Mouse (Mus musculus): Measurements from ENCODE around the gene Gm36079.
"Not testable (repeated sequence)": the region's sequence is repeated elsewhere in the genome, so short reads cannot be mapped to it uniquely, and the experiment has no call there.

The Gm36079 gene

DNA sequence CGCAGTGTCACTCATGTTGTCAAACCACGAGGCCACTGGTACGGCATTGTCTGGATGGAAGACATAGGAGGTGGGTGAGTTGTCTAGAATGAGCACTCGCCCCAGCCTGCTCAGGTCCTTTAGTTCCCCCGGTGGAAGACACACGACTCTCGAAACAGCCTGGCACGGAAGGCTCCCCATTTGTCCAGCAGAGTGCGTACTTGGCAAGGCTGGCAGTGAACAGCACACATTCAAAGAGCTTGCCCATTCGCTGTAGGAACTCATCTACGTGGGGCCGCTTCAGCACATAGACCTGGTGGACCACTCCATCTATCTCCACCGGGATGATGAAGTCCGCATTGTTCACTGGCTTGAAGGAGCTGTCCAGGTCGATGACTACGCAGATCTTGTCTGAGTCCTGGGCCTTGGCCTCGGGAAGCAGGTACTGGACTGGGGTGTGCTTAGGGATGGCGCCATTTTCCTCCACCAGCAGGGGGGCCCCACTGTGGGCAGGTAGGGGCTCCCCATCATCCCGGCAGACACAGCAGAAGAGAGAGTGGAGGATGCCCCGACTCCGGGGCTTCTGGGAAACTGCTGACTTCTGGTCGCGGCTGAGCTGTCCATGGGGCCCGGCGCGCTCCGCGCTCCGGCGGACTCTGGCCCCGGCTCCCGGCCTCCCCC is 11.3 kb downstream of the Gm36079 start:
- DNase-seq (ENCODE audit: inconsistent ontology term) = not testable (repeated sequence)

GRCm38 (mm10) chr13:120013962-120014361 is 12.8 kb downstream of the Gm36079 start:
- DNase-seq (ENCODE audit: inconsistent ontology term) = not testable (repeated sequence)

- DNase-seq (ENCODE audit: inconsistent ontology term) = not testable (repeated sequence)
These were observed 13.3 kb downstream of the Gm36079 start for GRCm38 (mm10) chr13:120013544-120013943.

DNA sequence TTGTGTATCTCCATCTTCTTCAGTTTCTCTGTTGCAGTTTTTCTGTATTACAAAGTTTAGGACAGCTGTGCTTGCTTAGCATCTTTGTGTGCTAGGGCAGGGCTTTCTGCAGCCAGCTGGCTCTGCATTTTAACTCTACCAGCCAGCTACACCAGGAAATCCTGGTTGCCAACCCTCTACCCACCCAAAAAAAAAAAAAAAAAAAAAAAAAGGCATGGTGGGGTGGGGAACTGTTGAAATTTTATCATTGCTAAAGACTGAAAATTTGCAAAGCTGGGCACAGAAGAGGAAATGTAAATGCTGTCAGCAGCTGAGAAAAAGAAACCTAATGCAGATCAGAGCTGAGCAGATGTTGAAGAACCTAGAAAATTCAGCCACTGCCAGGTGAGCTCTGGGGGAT is 16.7 kb downstream of the Gm36079 start:
- DNase-seq (ENCODE audit: inconsistent ontology term) = not testable (repeated sequence)

DNA sequence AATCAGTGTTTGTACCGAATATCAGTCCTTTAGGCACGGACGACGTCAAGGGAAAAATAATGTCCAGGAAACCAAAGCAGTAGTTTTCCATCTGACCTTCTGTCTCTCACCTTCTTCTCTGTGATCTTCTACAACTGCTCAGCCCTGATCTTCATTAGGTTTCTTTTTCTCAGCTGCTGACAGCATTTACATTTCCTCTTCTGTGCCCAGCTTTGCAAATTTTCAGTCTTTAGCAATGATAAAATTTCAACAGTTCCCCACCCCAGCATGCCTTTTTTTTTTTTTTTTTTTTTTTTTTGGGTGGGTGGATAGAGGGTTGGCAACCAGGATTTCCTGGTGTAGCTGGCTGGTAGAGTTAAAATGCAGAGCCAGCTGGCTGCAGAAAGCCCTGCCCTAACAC is 27.6 kb downstream of the Gm36079 start:
- DNase-seq (ENCODE audit: inconsistent ontology term) = not testable (repeated sequence)

GRCm38 (mm10) chr13:119998442-119999086 is 28.2 kb downstream of the Gm36079 start:
- DNase-seq (ENCODE audit: inconsistent ontology term) = not testable (repeated sequence)

DNA sequence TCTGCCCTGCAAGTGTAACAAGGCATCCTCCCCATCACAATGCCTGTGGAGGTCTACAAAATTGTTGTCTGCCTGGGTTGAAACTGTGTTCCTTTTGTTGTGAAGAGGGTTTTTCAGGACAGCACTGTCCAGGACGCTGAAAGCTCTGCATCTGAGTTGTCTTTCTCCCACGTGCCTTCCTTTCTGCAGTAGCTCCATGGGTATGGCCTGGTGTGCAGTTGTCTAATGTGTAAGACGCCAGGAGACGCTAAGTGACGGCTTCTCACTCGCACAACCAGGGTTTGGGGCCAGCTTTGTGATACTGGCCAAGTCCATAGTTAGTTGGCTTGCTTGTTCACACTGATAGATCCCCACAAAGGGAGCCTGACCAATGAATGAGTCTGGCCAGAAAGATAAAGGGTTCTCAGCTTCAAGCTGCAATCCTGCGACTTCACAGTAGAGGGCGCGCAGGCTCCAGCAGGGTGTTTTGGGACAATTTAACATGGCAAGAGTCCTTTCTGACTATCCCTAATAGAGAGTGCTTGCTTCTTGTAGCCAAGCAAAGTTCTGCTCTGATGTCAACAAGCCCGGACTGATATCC is 34.8 kb downstream of the Gm36079 start:
- DNase-seq (ENCODE audit: inconsistent ontology term) = not testable (repeated sequence)

DNA sequence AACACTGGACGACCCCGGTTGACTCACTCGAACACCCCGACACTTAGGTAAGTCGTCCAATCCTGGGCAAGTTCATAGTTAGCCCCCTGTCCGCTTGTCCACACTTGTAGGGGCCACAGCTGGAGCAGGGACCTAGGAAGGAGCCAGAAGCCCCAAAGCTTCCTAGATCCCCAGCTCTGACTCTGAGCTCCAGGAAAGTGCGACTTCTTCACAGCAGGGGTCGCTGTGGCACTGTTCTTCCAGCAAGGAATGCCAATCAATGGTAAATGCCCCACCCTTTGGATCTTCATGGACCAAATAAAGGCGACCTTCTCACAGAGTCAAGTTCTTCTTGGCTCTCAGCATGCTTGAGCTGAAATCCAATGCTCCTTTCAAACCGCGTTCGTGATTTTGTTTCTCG is 35.5 kb downstream of the Gm36079 start:
- not testable (repeated sequence) for DNase-seq (ENCODE audit: inconsistent ontology term)

Measured in Muller cell, postnatal 12 days (primary cell).